9 mouse cellular contexts compared by ENCODE assay signal in genomic region chr13:61241076-61241947, GRCm38 (mm10). TPM values are rescaled to one million over a fixed set of nuclear protein-coding genes. Genes with fewer than 3 reads are reported as not detected.
DNase-seq lines count a peak whose midpoint lies in the region; ATAC-seq lines count a peak whose summit lies in the region.
"Had no signal": no experiment of that assay in that cellular context is flagged by ENCODE, and none has a peak within 500 bp of the region (broad histone marks: within the 10 kb centered on the region; RNA-seq: fewer than 3 reads in every experiment).

No protein-coding gene starts in this region.

- H3K9me3 ChIP-seq in forebrain, embryonic 11.5 days (ENCODE audit: control insufficient read depth, low read length) = no peaks in the 10 kb centered on the region; the same call in 1 of the 2 replicates
- peaks cover 4% of the 10 kb centered on the region for H3K9me3 ChIP-seq in forebrain, embryonic 16.5 days (ENCODE audit: control insufficient read depth, low read length)
- H3K9me3 ChIP-seq: limb, embryonic 15.5 days had no signal

- WGBS in forebrain, embryonic 11.5 days = 63% methylated on average over 13 of the region's 13 CpGs
- WGBS in forebrain, embryonic 16.5 days = 58% methylated on average over 13 of the region's 13 CpGs

- H3K4me3 ChIP-seq in forebrain, embryonic 11.5 days (ENCODE audit: low read depth, low read length) = no peak overlapping the region
- no peak overlapping the region for H3K4me3 ChIP-seq in forebrain, embryonic 16.5 days (replicated peaks; ENCODE audit: low read length)
- H3K4me3 ChIP-seq: limb, embryonic 15.5 days had no signal

- H3K27me3 ChIP-seq in forebrain, embryonic 11.5 days (ENCODE audit: control insufficient read depth, insufficient read depth, low read length) = no peaks in the 10 kb centered on the region
- no peaks in the 10 kb centered on the region for H3K27me3 ChIP-seq in forebrain, embryonic 16.5 days (replicated peaks; ENCODE audit: control insufficient read depth, insufficient read depth, low read length)
- H3K27me3 ChIP-seq: limb, embryonic 15.5 days had no signal

- DNase-seq in forebrain, embryonic 11.5 days (ENCODE audit: low spot score) = peak; percentile 53
- peak; percentile 67 for DNase-seq in MEL-GATA-1-ER (ENCODE audit: extremely low read depth, low read depth)
- peak; percentile 1 for DNase-seq in cerebellum, adult 9-10 months
- peak; percentile 19 for DNase-seq in heart, adult 8-10 months (ENCODE audit: low spot score)
- peak; percentile 1 to 22 for DNase-seq in layer of hippocampus, postnatal 14 days (ENCODE audit: low spot score in 2 of 2)
- peak; percentile 3 to 4 for DNase-seq in spleen, postnatal 36 days (ENCODE audit: low spot score in 2 of 2)

- H3K27ac ChIP-seq in forebrain, embryonic 11.5 days (ENCODE audit: low read depth, low read length) = no peak overlapping the region
- H3K27ac ChIP-seq in forebrain, embryonic 16.5 days (ENCODE audit: low read length) = no peak overlapping the region
- H3K27ac ChIP-seq: limb, embryonic 15.5 days had no signal

- no peak overlapping the region for H3K4me2 ChIP-seq in forebrain, embryonic 11.5 days (ENCODE audit: low read depth, low read length, severe bottlenecking)
- H3K4me2 ChIP-seq in forebrain, embryonic 16.5 days (ENCODE audit: low read length) = no peak overlapping the region
- H3K4me2 ChIP-seq: limb, embryonic 15.5 days had no signal

- H3K9ac ChIP-seq in forebrain, embryonic 11.5 days (ENCODE audit: low read length) = no peak overlapping the region
- H3K9ac ChIP-seq in forebrain, embryonic 16.5 days (replicated peaks; ENCODE audit: low read depth, low read length) = no peak overlapping the region
- H3K9ac ChIP-seq: limb, embryonic 15.5 days had no signal

- ATAC-seq in forebrain, embryonic 11.5 days (replicated peaks; ENCODE audit: low FRiP score) = no peak
- ATAC-seq in forebrain, embryonic 16.5 days = no peak
- peak; percentile 95 for ATAC-seq in megakaryocyte, adult 5-6 weeks (ENCODE audit: poor library complexity, severe bottlenecking)

- H3K36me3 ChIP-seq in forebrain, embryonic 11.5 days (ENCODE audit: control insufficient read depth, insufficient read depth, low read length) = no peaks in the 10 kb centered on the region
- no peaks in the 10 kb centered on the region for H3K36me3 ChIP-seq in forebrain, embryonic 16.5 days (ENCODE audit: control insufficient read depth, insufficient read depth)
- H3K36me3 ChIP-seq: limb, embryonic 15.5 days had no signal

- H3K4me1 ChIP-seq in forebrain, embryonic 11.5 days (replicated peaks; ENCODE audit: control insufficient read depth, insufficient read depth, low read length) = no peaks in the 10 kb centered on the region
- H3K4me1 ChIP-seq in forebrain, embryonic 16.5 days (replicated peaks; ENCODE audit: control insufficient read depth, insufficient read depth, low read length) = no peaks in the 10 kb centered on the region
- H3K4me1 ChIP-seq: limb, embryonic 15.5 days had no signal

RNA-seq across cellular contexts. Expression of gene Cts8, which starts 13.8 kb away (rescaled TPM):
- not detected in 2 replicates for polyA plus RNA-seq in forebrain, embryonic 11.5 days (2014; fragmentation: Nextera tagmentation; extraction: Ambion mirVana)
- not detected in 2 replicates for polyA plus RNA-seq in forebrain, embryonic 16.5 days (2015; fragmentation: Nextera tagmentation; extraction: Ambion mirVana)
- not detected for total RNA-seq in heart, adult 8-10 months (2022)
- total RNA-seq in layer of hippocampus, postnatal 14 days (2021) = not detected
- total RNA-seq in megakaryocyte, adult 5-6 weeks (2015) = not detected in 2 replicates
- not detected in 2 replicates for total RNA-seq in megakaryocyte, adult 5-6 weeks (2017)
- polyA plus RNA-seq: limb, embryonic 15.5 days had no signal

RNA-seq across cellular contexts. Expression of gene Cts6, which starts 38.1 kb away (rescaled TPM):
- polyA plus RNA-seq in forebrain, embryonic 11.5 days (2014; fragmentation: Nextera tagmentation; extraction: Ambion mirVana) = not detected in 2 replicates
- polyA plus RNA-seq in forebrain, embryonic 16.5 days (2015; fragmentation: Nextera tagmentation; extraction: Ambion mirVana) = not detected in 2 replicates
- total RNA-seq in heart, adult 8-10 months (2022) = not detected
- not detected for total RNA-seq in layer of hippocampus, postnatal 14 days (2021)
- not detected in 2 replicates for total RNA-seq in megakaryocyte, adult 5-6 weeks (2015)
- total RNA-seq in megakaryocyte, adult 5-6 weeks (2017) = not detected in 2 replicates
- polyA plus RNA-seq: limb, embryonic 15.5 days had no signal

RNA-seq across cellular contexts. Expression of gene Gm49398, which starts 47.3 kb away (rescaled TPM):
- polyA plus RNA-seq in forebrain, embryonic 11.5 days (2014; fragmentation: Nextera tagmentation; extraction: Ambion mirVana) = not detected in 2 replicates
- polyA plus RNA-seq in forebrain, embryonic 16.5 days (2015; fragmentation: Nextera tagmentation; extraction: Ambion mirVana) = not detected in 2 replicates
- not detected for total RNA-seq in heart, adult 8-10 months (2022)
- not detected for total RNA-seq in layer of hippocampus, postnatal 14 days (2021)
- not detected in 2 replicates for total RNA-seq in megakaryocyte, adult 5-6 weeks (2015)
- total RNA-seq in megakaryocyte, adult 5-6 weeks (2017) = not detected in 2 replicates
- polyA plus RNA-seq: limb, embryonic 15.5 days had no signal

Comparison
In these comparisons a context has a peak if more than half of its experiments do, and no peak if none do; other contexts are left out.
1. DNase-seq: peak in every context shown above with its lines; median percentile 67 in MEL-GATA-1-ER; 53 in forebrain, embryonic 11.5 days; 19 in heart, adult 8-10 months; 12 in layer of hippocampus, postnatal 14 days; 4 in spleen, postnatal 36 days; 1 in cerebellum, adult 9-10 months.